Mouse (Mus musculus) naive thymus-derived CD4-positive, alpha-beta T cell, adult 5 months (primary cell): ENCODE results near the gene Urgcp. TPM values are rescaled to one million over a fixed set of nuclear protein-coding genes. Genes with fewer than 3 reads are reported as not detected.

Experiments used
- polyA plus RNA-seq: library from polyadenylated mRNA; unstranded; fragments of 100-300 nt; shearing (Covaris generic); gene quantifications from one replicate; pipeline ENCODE4 v1.2.1, GENCODE M21; 2017

Gene Urgcp
- 29.8 TPM for polyA plus RNA-seq

GRCm38 (mm10) chr11:5761820-5762632 lies at the start of gene Urgcp:
Urgcp (minus strand) TSS chr11:5762376.

GRCm38 (mm10) chr11:5803551-5803981 lies 41.4 kb upstream of the Urgcp start, which contains the start of gene Pgam2:
Pgam2 (minus strand) TSS chr11:5803733.

GRCm38 (mm10) chr11:5788056-5789014 lies 26.2 kb upstream of the Urgcp start, which contains the start of gene Dbnl:
Dbnl (plus strand) TSS chr11:5788488.

GRCm38 (mm10) chr11:5715630-5716105 lies 46.5 kb downstream of the Urgcp start, which contains the start of gene Mrps24:
Mrps24 (minus strand) TSS chr11:5715680.

Other genes starting within 250 kb of the Urgcp start
- 238 TPM for gene Xbp1, start 241.7 kb downstream of the Urgcp start, polyA plus RNA-seq
- gene Ccdc117, start 220.2 kb downstream of the Urgcp start, polyA plus RNA-seq: 166 TPM
- gene Ankrd36, start 192.7 kb downstream of the Urgcp start, polyA plus RNA-seq: not detected
- gene Mrps24, start 46.7 kb downstream of the Urgcp start, polyA plus RNA-seq: 121 TPM
- 163 TPM for gene Dbnl, start 26.1 kb upstream of the Urgcp start, polyA plus RNA-seq
- gene Pgam2, start 41.4 kb upstream of the Urgcp start, polyA plus RNA-seq: 2.5 TPM
- gene Polm, start 75.6 kb upstream of the Urgcp start, polyA plus RNA-seq: 12.9 TPM
- gene Aebp1, start 99.6 kb upstream of the Urgcp start, polyA plus RNA-seq: 0.14 TPM
- 70.6 TPM for gene Pold2, start 115.9 kb upstream of the Urgcp start, polyA plus RNA-seq
- gene Myl7, start 136.4 kb upstream of the Urgcp start, polyA plus RNA-seq: not detected
- not detected for gene Gck, start 187.7 kb upstream of the Urgcp start, polyA plus RNA-seq
- 34.7 TPM for gene Ykt6, start 193.3 kb upstream of the Urgcp start, polyA plus RNA-seq